Mouse (Mus musculus) myocyte (in vitro differentiated cells): Measurements from ENCODE around the gene Med12.

Experiments
- CEBPB ChIP-seq: IDR thresholded peaks from 2 replicates; pipeline ENCODE4 v1.6.1; 2011; ENCODE audit warnings: mild to moderate bottlenecking, moderate library complexity; ENCODE audit not compliant: poor library complexity, insufficient read depth, severe bottlenecking
- MYOD1 ChIP-seq, 3 experiments: IDR thresholded peaks; one replicate each; pipeline ENCODE4 v1.6.1; 2011; ENCODE audit warnings: control low read depth in 2 of 3, low read depth in 2 of 3, mild to moderate bottlenecking in 2 of 3, moderate library complexity in 1 of 3; ENCODE audit not compliant: insufficient read length in 2 of 3, control insufficient read depth in 1 of 3
- MYOG ChIP-seq, 3 experiments: IDR thresholded peaks; one replicate each; pipeline ENCODE4 v1.6.1; 2011; ENCODE audit warnings: control low read depth in 2 of 3, low read depth in 2 of 3, mild to moderate bottlenecking in 2 of 3; ENCODE audit not compliant: insufficient read length in 2 of 3, control insufficient read depth in 1 of 3, insufficient read depth in 1 of 3
- POLR2A ChIP-seq: IDR thresholded peaks from one replicate; pipeline ENCODE4 v1.6.1; 2011; ENCODE audit warnings: low read depth, mild to moderate bottlenecking, control low read depth, moderate library complexity; ENCODE audit not compliant: insufficient read length
- POLR2AphosphoS2 ChIP-seq: IDR thresholded peaks from one replicate; pipeline ENCODE4 v1.6.1; 2011; ENCODE audit warnings: low read depth, control low read depth; ENCODE audit not compliant: insufficient read length
- SRF ChIP-seq: IDR thresholded peaks from one replicate; pipeline ENCODE4 v1.6.1; 2011; ENCODE audit warnings: low read depth; ENCODE audit not compliant: control insufficient read depth, insufficient read length
- TCF3 ChIP-seq: IDR thresholded peaks from one replicate; pipeline ENCODE4 v1.6.1; 2011; ENCODE audit warnings: low read depth, control low read depth; ENCODE audit not compliant: insufficient read length
- USF1 ChIP-seq: IDR thresholded peaks from one replicate; pipeline ENCODE4 v1.6.1; 2011; ENCODE audit warnings: low read depth, mild to moderate bottlenecking, control low read depth, moderate library complexity

- TF ChIP-seq POLR2A (no peak), CEBPB (no peak), SRF (no peak), USF1 (no peak), POLR2AphosphoS2 (no peak), MYOG (IDR thresholded peaks at IDR 0.05; ENCODE audit: control insufficient read depth in 1 of 3, insufficient read depth in 1 of 3, insufficient read length in 2 of 3, low read depth in 2 of 3) (no peak), MYOD1 (IDR thresholded peaks at IDR 0.05; ENCODE audit: control insufficient read depth in 1 of 3, insufficient read length in 2 of 3, low read depth in 2 of 3) (no peak), TCF3 (no peak)
Measured at GRCm38 (mm10) chrX:101245011-101245410, 28.8 kb upstream of the Med12 start.
